In the genomic region with DNA sequence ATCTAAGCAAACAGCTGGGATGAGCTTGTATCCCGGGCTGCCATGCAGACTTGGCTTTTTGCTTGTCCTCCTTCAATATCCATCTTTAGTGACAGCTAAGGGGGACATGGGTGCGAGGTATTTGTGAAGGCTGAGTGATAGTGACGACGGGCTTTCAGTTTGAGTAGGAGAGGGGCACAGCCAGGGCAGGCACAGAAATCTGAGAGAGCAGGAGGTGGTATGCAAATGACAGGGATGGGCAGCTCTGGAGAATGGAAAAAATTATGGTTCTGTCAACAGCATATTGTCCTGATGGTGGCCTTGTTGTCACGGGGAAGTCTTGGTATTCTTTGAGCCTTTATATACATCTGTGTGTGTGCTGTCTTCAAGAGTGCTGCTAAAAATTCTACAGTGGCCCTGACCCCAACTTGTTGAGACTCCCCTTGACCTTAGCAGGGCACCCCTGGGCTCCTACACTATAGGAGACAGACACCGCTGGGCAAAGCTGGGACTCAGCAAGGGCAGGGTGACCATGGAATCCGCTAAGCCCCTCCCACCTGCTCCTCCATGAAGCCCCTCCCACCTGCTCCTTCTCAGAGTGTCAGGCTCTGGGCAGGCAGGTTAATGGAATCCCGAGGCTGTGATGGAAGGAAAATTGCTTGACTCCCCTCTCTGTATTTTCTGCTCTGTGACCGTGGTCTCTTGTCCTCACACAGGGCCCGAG, we compare ENCODE assay signal across 13 mouse cellular contexts.
DNase-seq lines count a peak whose midpoint lies in the region; ATAC-seq and TF ChIP-seq lines count a peak whose summit lies in the region.
"Had no signal": no experiment of that assay in that cellular context is flagged by ENCODE, and none has a peak within 500 bp of the region (broad histone marks: within the 10 kb centered on the region; RNA-seq: fewer than 3 reads in every experiment).

No protein-coding gene starts in this region.

- no peak for ATAC-seq in forebrain, embryonic 16.5 days
- ATAC-seq in lung, embryonic 14.5 days (ENCODE audit: insufficient read depth) = no peak
- ATAC-seq in hindbrain, embryonic 15.5 days (ENCODE audit: low FRiP score, low read depth) = no peak
- ATAC-seq in neural tube, embryonic 15.5 days (ENCODE audit: low FRiP score) = no peak

- peak; percentile 39 for DNase-seq in forebrain, embryonic 10.5 days (ENCODE audit: extremely low spot score, low spot score)
- peak; percentile 43 for DNase-seq in lung, embryonic 14.5 days
- DNase-seq in lung, adult 2 months = no peak
- DNase-seq in left cerebral cortex, adult 2 months (ENCODE audit: extremely low spot score in 1 of 2, low spot score in 2 of 2) = no peak
- DNase-seq in cerebellum, postnatal 4 days (ENCODE audit: low spot score in 2 of 2) = no peak
- DNase-seq: adrenal gland, postnatal 10 days; heart, postnatal 10 days; thymus, adult 2 months had no signal

- H3K27me3 ChIP-seq in forebrain, embryonic 10.5 days (ENCODE audit: poor library complexity, severe bottlenecking) = peaks cover 11% of the 10 kb centered on the region; the same call in 1 of the 2 replicates
- no peaks in the 10 kb centered on the region for H3K27me3 ChIP-seq in forebrain, embryonic 16.5 days (replicated peaks; ENCODE audit: control insufficient read depth, insufficient read depth, low read length)
- H3K27me3 ChIP-seq in lung, embryonic 14.5 days (ENCODE audit: insufficient read depth, low read length) = no peaks in the 10 kb centered on the region
- 0 out of 2 replicates have a peak, but pooled peaks cover 5% of the 10 kb centered on the region for H3K27me3 ChIP-seq in hindbrain, embryonic 15.5 days
- H3K27me3 ChIP-seq in neural tube, embryonic 15.5 days (replicated peaks) = 0 out of 2 replicates have a peak, but pooled peaks cover 8% of the 10 kb centered on the region

- WGBS in forebrain, embryonic 10.5 days = 49% methylated on average over 10 of the region's 10 CpGs
- 44% methylated on average over 10 of the region's 10 CpGs for WGBS in forebrain, embryonic 16.5 days
- 40% methylated on average over 10 of the region's 10 CpGs for WGBS in lung, embryonic 14.5 days
- 38% methylated on average over 10 of the region's 10 CpGs for WGBS in lung, adult 2 months
- WGBS in hindbrain, embryonic 15.5 days = 25% methylated on average over 10 of the region's 10 CpGs
- WGBS in neural tube, embryonic 15.5 days = 16% methylated on average over 10 of the region's 10 CpGs

- H3K9me3 ChIP-seq in forebrain, embryonic 10.5 days = no peaks in the 10 kb centered on the region
- H3K9me3 ChIP-seq in forebrain, embryonic 16.5 days (ENCODE audit: control insufficient read depth, low read length) = no peaks in the 10 kb centered on the region
- no peaks in the 10 kb centered on the region for H3K9me3 ChIP-seq in lung, embryonic 14.5 days (ENCODE audit: low read depth, low read length)
- H3K9me3 ChIP-seq in hindbrain, embryonic 15.5 days = no peaks in the 10 kb centered on the region
- no peaks in the 10 kb centered on the region for H3K9me3 ChIP-seq in neural tube, embryonic 15.5 days (replicated peaks)
- H3K9me3 ChIP-seq: embryonic facial prominence, embryonic 15.5 days had no signal

- H3K27ac ChIP-seq in forebrain, embryonic 10.5 days = peak overlapping the region; percentile 77
- H3K27ac ChIP-seq in forebrain, embryonic 16.5 days (ENCODE audit: low read length) = no peak overlapping the region
- H3K27ac ChIP-seq in lung, embryonic 14.5 days (ENCODE audit: low read depth) = no peak overlapping the region
- H3K27ac ChIP-seq in hindbrain, embryonic 15.5 days (replicated peaks) = no peak overlapping the region
- H3K27ac ChIP-seq in neural tube, embryonic 15.5 days (replicated peaks) = no peak overlapping the region
- no peak overlapping the region for H3K27ac ChIP-seq in left cerebral cortex, adult 2 months
- H3K27ac ChIP-seq: embryonic facial prominence, embryonic 15.5 days had no signal

- peaks cover 31% of the 10 kb centered on the region for H3K4me1 ChIP-seq in forebrain, embryonic 10.5 days
- H3K4me1 ChIP-seq in forebrain, embryonic 16.5 days (replicated peaks; ENCODE audit: control insufficient read depth, insufficient read depth, low read length) = 0 out of 2 replicates have a peak, but pooled peaks cover 4% of the 10 kb centered on the region
- H3K4me1 ChIP-seq in lung, embryonic 14.5 days (ENCODE audit: insufficient read depth) = no peaks in the 10 kb centered on the region
- H3K4me1 ChIP-seq in lung, adult 2 months (ENCODE audit: control insufficient read depth, insufficient read depth, low read length) = no peaks in the 10 kb centered on the region
- H3K4me1 ChIP-seq in hindbrain, embryonic 15.5 days (replicated peaks) = no peaks in the 10 kb centered on the region
- H3K4me1 ChIP-seq in neural tube, embryonic 15.5 days = no peaks in the 10 kb centered on the region
- H3K4me1 ChIP-seq: embryonic facial prominence, embryonic 15.5 days had no signal

- no peaks in the 10 kb centered on the region for H3K36me3 ChIP-seq in forebrain, embryonic 10.5 days (replicated peaks)
- no peaks in the 10 kb centered on the region for H3K36me3 ChIP-seq in forebrain, embryonic 16.5 days (ENCODE audit: control insufficient read depth, insufficient read depth)
- no peaks in the 10 kb centered on the region for H3K36me3 ChIP-seq in lung, embryonic 14.5 days (ENCODE audit: insufficient read depth)
- H3K36me3 ChIP-seq in hindbrain, embryonic 15.5 days = no peaks in the 10 kb centered on the region
- no peaks in the 10 kb centered on the region for H3K36me3 ChIP-seq in neural tube, embryonic 15.5 days
- H3K36me3 ChIP-seq: embryonic facial prominence, embryonic 15.5 days had no signal

- no peak overlapping the region for H3K9ac ChIP-seq in forebrain, embryonic 16.5 days (replicated peaks; ENCODE audit: low read depth, low read length)
- H3K9ac ChIP-seq in lung, embryonic 14.5 days = no peak overlapping the region
- no peak overlapping the region for H3K9ac ChIP-seq in hindbrain, embryonic 15.5 days
- H3K9ac ChIP-seq in neural tube, embryonic 15.5 days (replicated peaks) = no peak overlapping the region
- H3K9ac ChIP-seq: embryonic facial prominence, embryonic 15.5 days had no signal

- intact Hi-C loops in left cerebral cortex, adult 2 months (cut with DNase I) = loop anchor here (10.0 kb wide), 1 partner anchor 735 kb away; a partner anchor contains a TSS

- TF ChIP-seq POLR2A in lung, adult 2 months (IDR thresholded peaks at IDR 0.05; ENCODE audit: borderline replicate concordance, extremely low read depth, low read depth, low read length) = no peak

- peak overlapping the region; percentile 41 for H3K4me3 ChIP-seq in forebrain, embryonic 10.5 days
- no peak overlapping the region for H3K4me3 ChIP-seq in forebrain, embryonic 16.5 days (replicated peaks; ENCODE audit: low read length)
- no peak overlapping the region for H3K4me3 ChIP-seq in lung, embryonic 14.5 days (ENCODE audit: low read depth, low read length)
- H3K4me3 ChIP-seq in lung, adult 2 months (replicated peaks; ENCODE audit: extremely low read depth, low read depth, low read length) = no peak overlapping the region
- H3K4me3 ChIP-seq in hindbrain, embryonic 15.5 days = no peak overlapping the region
- no peak overlapping the region for H3K4me3 ChIP-seq in neural tube, embryonic 15.5 days (replicated peaks)
- H3K4me3 ChIP-seq in left cerebral cortex, adult 2 months = no peak overlapping the region
- H3K4me3 ChIP-seq: embryonic facial prominence, embryonic 15.5 days had no signal

- H3K4me2 ChIP-seq in forebrain, embryonic 16.5 days (ENCODE audit: low read length) = no peak overlapping the region; the same call in 1 of the 2 replicates
- H3K4me2 ChIP-seq in lung, embryonic 14.5 days = peak overlapping the region; percentile 44
- H3K4me2 ChIP-seq in hindbrain, embryonic 15.5 days = 0 out of 2 replicates have a peak overlapping the region, but pooled peaks have one; percentile 3
- H3K4me2 ChIP-seq in neural tube, embryonic 15.5 days = 0 out of 2 replicates have a peak overlapping the region, but pooled peaks have one; percentile 15
- H3K4me2 ChIP-seq: embryonic facial prominence, embryonic 15.5 days; liver, embryonic 11.5 days had no signal

- no peak for TF ChIP-seq CTCF in lung, embryonic 14.5 days (IDR thresholded peaks at IDR 0.05; ENCODE audit: low read depth)
- no peak for TF ChIP-seq CTCF in lung, adult 2 months (IDR thresholded peaks at IDR 0.05; ENCODE audit: insufficient read depth, low read length)
- no peak for TF ChIP-seq CTCF in left cerebral cortex, adult 2 months (IDR thresholded peaks at IDR 0.05)

Comparison
In these comparisons a context has a peak if more than half of its experiments do, and no peak if none do; other contexts are left out.
1. DNase-seq: peak in forebrain, embryonic 10.5 days (single experiment) and lung, embryonic 14.5 days (single experiment); none in lung, adult 2 months (single experiment), left cerebral cortex, adult 2 months (0 of 2) and cerebellum, postnatal 4 days (0 of 2).